Mouse (Mus musculus): ENCODE data around the gene Ntn4. TPM values are rescaled to one million over a fixed set of nuclear protein-coding genes. Genes with fewer than 3 reads are reported as not detected.
"Not testable (repeated sequence)": the region's sequence is repeated elsewhere in the genome, so short reads cannot be mapped to it uniquely, and the experiment has no call there.

Ntn4 gene
- total and polyA plus RNA-seq, 3 experiments: not detected

- no peaks in the 10 kb centered on the region for H3K27me3 ChIP-seq (replicated peaks)
- dilution Hi-C loops (cut with MboI; ENCODE audit: extremely low pct_ligation_motif_present, extremely low pct_unique_long_range_greater_than_20kb, low sequenced_read_pairs): no loop called here
- no peak overlapping the region for H3K9ac ChIP-seq (ENCODE audit: insufficient read depth, low read depth)
- no peak for DNase-seq (ENCODE audit: extremely low read depth)
- H3K4me1 ChIP-seq (ENCODE audit: control insufficient read depth in 1 of 2, insufficient read depth in 2 of 2): no peaks in the 10 kb centered on the region
- H3K9me3 ChIP-seq (replicated peaks; ENCODE audit: low read length): no peaks in the 10 kb centered on the region
- H3K4me3 ChIP-seq (replicated peaks in 1 of 3; ENCODE audit: low read depth in 2 of 3, low read length in 2 of 3, poor library complexity in 1 of 3): no peak overlapping the region
- H3K79me2 ChIP-seq (replicated peaks; ENCODE audit: control insufficient read depth, extremely low read depth, insufficient read depth, poor library complexity, severe bottlenecking): no peaks in the 10 kb centered on the region
- no peaks in the 10 kb centered on the region for H3K36me3 ChIP-seq (replicated peaks in 1 of 2; ENCODE audit: control insufficient read depth in 1 of 2, insufficient read depth in 1 of 2, low read length in 1 of 2)
- TF ChIP-seq BHLHE40 (IDR thresholded peaks at IDR 0.05; ENCODE audit: low read depth, low read length): no peak
- no peak for TF ChIP-seq IRF4 (IDR thresholded peaks at IDR 0.05; ENCODE audit: low read depth, low read length)
- in situ Hi-C loops (cut with MboI; ENCODE audit: low pct_ligation_motif_present, low pct_unique_long_range_greater_than_20kb, low sequenced_read_pairs): loop anchor here (10.0 kb wide), 1 partner anchor 68 kb away; no protein-coding TSS in a partner anchor
- no peak overlapping the region for H3K27ac ChIP-seq (ENCODE audit: insufficient read depth, low read depth)
- no peak overlapping the region for H3K4me2 ChIP-seq (ENCODE audit: insufficient read depth, low read depth, poor library complexity, severe bottlenecking)
These were observed 42.7 kb downstream of the Ntn4 start for GRCm38 (mm10) chr10:93683185-93683584.

GRCm38 (mm10) chr10:93683896-93684295 lies 43.4 kb downstream of the Ntn4 start:
- H3K9ac ChIP-seq (ENCODE audit: insufficient read depth, low read depth): no peak overlapping the region
- no peak overlapping the region for H3K27ac ChIP-seq (ENCODE audit: insufficient read depth, low read depth)
- no peak overlapping the region for H3K4me2 ChIP-seq (ENCODE audit: insufficient read depth, low read depth, poor library complexity, severe bottlenecking)
- no peaks in the 10 kb centered on the region for H3K79me2 ChIP-seq (replicated peaks; ENCODE audit: control insufficient read depth, extremely low read depth, insufficient read depth, poor library complexity, severe bottlenecking)
- H3K36me3 ChIP-seq (replicated peaks in 1 of 2; ENCODE audit: control insufficient read depth in 1 of 2, insufficient read depth in 1 of 2, low read length in 1 of 2): no peaks in the 10 kb centered on the region
- no peak for DNase-seq (ENCODE audit: extremely low read depth)
- no peak overlapping the region for H3K4me3 ChIP-seq (replicated peaks in 1 of 3; ENCODE audit: low read depth in 2 of 3, low read length in 2 of 3, poor library complexity in 1 of 3)
- H3K9me3 ChIP-seq (replicated peaks; ENCODE audit: low read length): no peaks in the 10 kb centered on the region
- in situ Hi-C loops (cut with MboI; ENCODE audit: low pct_ligation_motif_present, low pct_unique_long_range_greater_than_20kb, low sequenced_read_pairs) (loop anchor here (10.0 kb wide), 1 partner anchor 69 kb away; no protein-coding TSS in a partner anchor), dilution Hi-C loops (cut with MboI; ENCODE audit: extremely low pct_ligation_motif_present, extremely low pct_unique_long_range_greater_than_20kb, low sequenced_read_pairs) (no loop called here)
- TF ChIP-seq SMC3 (IDR thresholded peaks at IDR 0.05; ENCODE audit: low read depth, low read length): no peak
- no peak for TF ChIP-seq CHD2 (IDR thresholded peaks at IDR 0.05; ENCODE audit: low read length)
- TF ChIP-seq POLR2A (IDR thresholded peaks at IDR 0.05; ENCODE audit: low read depth, low read length): no peak
- no peak for TF ChIP-seq ELF1 (IDR thresholded peaks at IDR 0.05; ENCODE audit: low read depth, low read length)
- TF ChIP-seq TBP (conservative IDR thresholded peaks at IDR 0.05; ENCODE audit: low read depth, low read length): no peak
- TF ChIP-seq BHLHE40 (IDR thresholded peaks at IDR 0.05; ENCODE audit: low read depth, low read length): no peak
- TF ChIP-seq NELFE (IDR thresholded peaks at IDR 0.05; ENCODE audit: low read depth, low read length): no peak
- TF ChIP-seq MAX (IDR thresholded peaks at IDR 0.05; ENCODE audit: low read length): no peak
- TF ChIP-seq POLR2AphosphoS2 (IDR thresholded peaks at IDR 0.05; ENCODE audit: low read depth, low read length): no peak
- TF ChIP-seq ZMIZ1 (IDR thresholded peaks at IDR 0.05; ENCODE audit: low read depth, low read length): no peak
- H3K4me1 ChIP-seq (ENCODE audit: control insufficient read depth in 1 of 2, insufficient read depth in 2 of 2): no peaks in the 10 kb centered on the region
- H3K27me3 ChIP-seq (replicated peaks): no peaks in the 10 kb centered on the region

- H3K36me3 ChIP-seq (replicated peaks in 1 of 2; ENCODE audit: control insufficient read depth in 1 of 2, insufficient read depth in 1 of 2, low read length in 1 of 2); dilution Hi-C loops (cut with MboI; ENCODE audit: extremely low pct_ligation_motif_present, extremely low pct_unique_long_range_greater_than_20kb, low sequenced_read_pairs); DNase-seq (ENCODE audit: extremely low read depth); H3K27ac ChIP-seq (ENCODE audit: insufficient read depth, low read depth); H3K4me1 ChIP-seq (ENCODE audit: control insufficient read depth in 1 of 2, insufficient read depth in 2 of 2); H3K4me3 ChIP-seq (replicated peaks in 1 of 3; ENCODE audit: low read depth in 2 of 3, low read length in 2 of 3, poor library complexity in 1 of 3); H3K9ac ChIP-seq (ENCODE audit: insufficient read depth, low read depth); H3K9me3 ChIP-seq (replicated peaks; ENCODE audit: low read length); H3K27me3 ChIP-seq (replicated peaks); H3K4me2 ChIP-seq (ENCODE audit: insufficient read depth, low read depth, poor library complexity, severe bottlenecking); H3K79me2 ChIP-seq (replicated peaks; ENCODE audit: control insufficient read depth, extremely low read depth, insufficient read depth, poor library complexity, severe bottlenecking): not testable (repeated sequence)
- in situ Hi-C loops (cut with MboI; ENCODE audit: low pct_ligation_motif_present, low pct_unique_long_range_greater_than_20kb, low sequenced_read_pairs): loop anchor here (10.0 kb wide), 1 partner anchor 71 kb away; no protein-coding TSS in a partner anchor
These were observed 44.9 kb downstream of the Ntn4 start for GRCm38 (mm10) chr10:93685416-93685815.

Measured in CH12.LX (cell line).